11 mouse cellular contexts compared by ENCODE assay signal in genomic region chr7:112120861-112121810, GRCm38 (mm10). TPM values are rescaled to one million over a fixed set of nuclear protein-coding genes. Genes with fewer than 3 reads are reported as not detected.
DNase-seq lines count a peak whose midpoint lies in the region; ATAC-seq and TF ChIP-seq lines count a peak whose summit lies in the region.
"Had no signal": no experiment of that assay in that cellular context is flagged by ENCODE, and none has a peak within 500 bp of the region (broad histone marks: within the 10 kb centered on the region; RNA-seq: fewer than 3 reads in every experiment).

No protein-coding gene starts in this region.

- peaks cover 32% of the 10 kb centered on the region for H3K4me1 ChIP-seq in hindbrain, embryonic 10.5 days (replicated peaks)
- H3K4me1 ChIP-seq in hindbrain, embryonic 12.5 days = peaks cover 13% of the 10 kb centered on the region
- peaks cover 50% of the 10 kb centered on the region for H3K4me1 ChIP-seq in cerebellum, adult 2 months (ENCODE audit: control insufficient read depth, insufficient read depth, low read length)
- peaks cover 22% of the 10 kb centered on the region for H3K4me1 ChIP-seq in kidney, embryonic 15.5 days

- TF ChIP-seq POLR2A in cerebellum, adult 2 months (IDR thresholded peaks at IDR 0.05; ENCODE audit: borderline replicate concordance, insufficient read depth, low read length) = no peak

- H3K9ac ChIP-seq in hindbrain, embryonic 12.5 days = no peak overlapping the region
- no peak overlapping the region for H3K9ac ChIP-seq in kidney, embryonic 15.5 days
- H3K9ac ChIP-seq: midbrain, embryonic 12.5 days had no signal

- H3K4me2 ChIP-seq in hindbrain, embryonic 12.5 days (replicated peaks) = no peak overlapping the region
- no peak overlapping the region for H3K4me2 ChIP-seq in kidney, embryonic 15.5 days
- H3K4me2 ChIP-seq: midbrain, embryonic 12.5 days had no signal

- 68% methylated on average over 11 of the region's 11 CpGs for WGBS in hindbrain, embryonic 10.5 days
- 70% methylated on average over 11 of the region's 11 CpGs for WGBS in hindbrain, embryonic 12.5 days
- 33% methylated on average over 11 of the region's 11 CpGs for WGBS in cerebellum, adult 2 months
- 60% methylated on average over 11 of the region's 11 CpGs for WGBS in kidney, embryonic 15.5 days

- no peak for ATAC-seq in hindbrain, embryonic 12.5 days (ENCODE audit: low FRiP score)
- peak; percentile 65; the same call in 1 of the 2 replicates for ATAC-seq in kidney, embryonic 15.5 days (replicated peaks; ENCODE audit: low FRiP score)
- ATAC-seq in granulocyte monocyte progenitor cell, adult 5-6 weeks (replicated peaks; ENCODE audit: poor library complexity, severe bottlenecking) = no peak
- ATAC-seq: hindbrain, postnatal 0 days had no signal

- no peak for TF ChIP-seq CTCF in cerebellum, adult 2 months (IDR thresholded peaks at IDR 0.05; ENCODE audit: borderline replicate concordance, insufficient read depth, low read depth, low read length)

- peak overlapping the region; percentile 69 for H3K27ac ChIP-seq in hindbrain, embryonic 10.5 days
- no peak overlapping the region for H3K27ac ChIP-seq in hindbrain, embryonic 12.5 days
- H3K27ac ChIP-seq in cerebellum, adult 2 months (ENCODE audit: insufficient read depth, low read length) = peak overlapping the region; percentile 62
- H3K27ac ChIP-seq in kidney, embryonic 15.5 days = 0 out of 2 replicates have a peak overlapping the region, but pooled peaks have one; percentile 34
- H3K27ac ChIP-seq: hindbrain, postnatal 0 days; midbrain, embryonic 12.5 days had no signal

- no peaks in the 10 kb centered on the region for H3K9me3 ChIP-seq in hindbrain, embryonic 10.5 days
- no peaks in the 10 kb centered on the region for H3K9me3 ChIP-seq in hindbrain, embryonic 12.5 days (replicated peaks)
- no peaks in the 10 kb centered on the region for H3K9me3 ChIP-seq in kidney, embryonic 15.5 days (replicated peaks)
- H3K9me3 ChIP-seq: midbrain, embryonic 12.5 days had no signal

- H3K27me3 ChIP-seq in hindbrain, embryonic 10.5 days (ENCODE audit: insufficient read depth, poor library complexity, severe bottlenecking) = no peaks in the 10 kb centered on the region
- H3K27me3 ChIP-seq in hindbrain, embryonic 12.5 days = no peaks in the 10 kb centered on the region
- H3K27me3 ChIP-seq in cerebellum, adult 2 months (ENCODE audit: control insufficient read depth, insufficient read depth, low read length) = no peaks in the 10 kb centered on the region
- H3K27me3 ChIP-seq in kidney, embryonic 15.5 days = no peaks in the 10 kb centered on the region
- H3K27me3 ChIP-seq: midbrain, embryonic 12.5 days had no signal

- peaks cover 3% of the 10 kb centered on the region; the same call in 1 of the 2 replicates for H3K36me3 ChIP-seq in hindbrain, embryonic 10.5 days
- H3K36me3 ChIP-seq in hindbrain, embryonic 12.5 days = no peaks in the 10 kb centered on the region
- no peaks in the 10 kb centered on the region for H3K36me3 ChIP-seq in kidney, embryonic 15.5 days
- H3K36me3 ChIP-seq: midbrain, embryonic 12.5 days had no signal

- DNase-seq in adrenal gland, adult (ENCODE audit: inconsistent age in 2 of 2, low spot score in 1 of 2) = peak; percentile 48 to 72
- no peak for DNase-seq in adrenal gland, adult 18-20 months (ENCODE audit: low spot score in 2 of 2)
- no peak for DNase-seq in hindbrain, embryonic 10.5 days (ENCODE audit: low spot score)
- DNase-seq in cerebellum, adult 2 months = peak; percentile 75 to 86
- no peak for DNase-seq in right cerebral cortex, postnatal 25 days

- H3K4me3 ChIP-seq in hindbrain, embryonic 10.5 days = no peak overlapping the region
- no peak overlapping the region for H3K4me3 ChIP-seq in hindbrain, embryonic 12.5 days
- H3K4me3 ChIP-seq in cerebellum, adult 2 months (replicated peaks; ENCODE audit: insufficient read depth, low read depth, low read length) = no peak overlapping the region
- H3K4me3 ChIP-seq in kidney, embryonic 15.5 days (replicated peaks) = no peak overlapping the region
- H3K4me3 ChIP-seq: midbrain, embryonic 12.5 days had no signal

RNA-seq across cellular contexts. Expression of gene Dkk3, which starts 37.7 kb away (rescaled TPM):
- total RNA-seq in adrenal gland, adult 18-20 months (2021) = 10 to 100 TPM; 19.0 to 20.1 TPM
- 7.3 and 9.0 TPM in 2 replicates for polyA plus RNA-seq in hindbrain, embryonic 10.5 days (2016; fragmentation: Nextera tagmentation; extraction: Ambion mirVana)
- 25.3 and 30.2 TPM in 2 replicates for polyA plus RNA-seq in hindbrain, embryonic 12.5 days (2016; fragmentation: Nextera tagmentation; extraction: Ambion mirVana)
- polyA plus RNA-seq in cerebellum, adult 2 months (2012; rRNA removed) = 17.1 and 20.4 TPM in 2 replicates
- polyA plus RNA-seq in kidney, embryonic 15.5 days (2015; fragmentation: Nextera tagmentation; extraction: Ambion mirVana) = 20.0 and 25.3 TPM in 2 replicates
- not detected in 2 replicates for total RNA-seq in granulocyte monocyte progenitor cell, adult 5-6 weeks (2014; fragmentation: Nextera tagmentation)
- total RNA-seq in granulocyte monocyte progenitor cell, adult 5-6 weeks (2017) = not detected in 2 replicates
- total RNA-seq: MEL had no signal

Comparison
In these comparisons a context has a peak if more than half of its experiments do, and no peak if none do; other contexts are left out.
1. DNase-seq: peak in adrenal gland, adult (2 of 2) and cerebellum, adult 2 months (2 of 2); none in adrenal gland, adult 18-20 months (0 of 2), hindbrain, embryonic 10.5 days (single experiment) and right cerebral cortex, postnatal 25 days (single experiment).